Mouse (Mus musculus): ENCODE results near the gene Cblc.

The Cblc gene

GRCm38 (mm10) chr7:19750217-19751069, 46.2 kb downstream of the Cblc start, which contains the start of gene Nectin2:
Nectin2 (minus strand) TSS chr7:19750483.
- DNase-seq (ENCODE audit: low read depth, low spot score) = peak; percentile 91

- peak; percentile 98 for DNase-seq (ENCODE audit: low read depth, low spot score)
Observed at GRCm38 (mm10) chr7:19749389-19750216, 47.0 kb downstream of the Cblc start.

GRCm38 (mm10) chr7:19748219-19749195, 48.1 kb downstream of the Cblc start:
- peak; percentile 79 for DNase-seq (ENCODE audit: low read depth, low spot score)

GRCm38 (mm10) chr7:19747420-19748218, 49.0 kb downstream of the Cblc start:
- DNase-seq (ENCODE audit: low read depth, low spot score) = no peak

- no peak for DNase-seq (ENCODE audit: low read depth, low spot score)
Observed at GRCm38 (mm10) chr7:19746426-19747201, 50.0 kb downstream of the Cblc start.

DNA sequence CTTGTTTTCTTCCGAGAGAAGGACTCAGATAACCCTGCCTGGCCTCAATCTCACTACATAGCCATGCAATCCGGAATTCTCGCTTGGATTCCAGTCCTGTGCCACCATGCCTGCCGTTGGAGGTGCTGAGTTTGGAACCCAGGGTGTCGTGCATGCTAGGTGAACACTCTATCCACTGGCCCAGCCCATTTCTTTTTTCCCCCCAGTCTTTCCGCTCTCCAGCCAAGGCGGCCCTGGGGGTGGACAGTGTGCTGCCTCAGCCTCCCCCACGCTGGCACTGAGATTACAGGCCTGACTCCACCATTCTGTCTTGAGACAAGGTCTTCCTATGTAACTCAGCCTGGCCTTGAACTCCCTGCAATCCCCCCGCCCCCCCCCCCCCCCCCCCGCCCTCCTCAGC, 50.6 kb downstream of the Cblc start:
- no peak for DNase-seq (ENCODE audit: low read depth, low spot score)

DNA sequence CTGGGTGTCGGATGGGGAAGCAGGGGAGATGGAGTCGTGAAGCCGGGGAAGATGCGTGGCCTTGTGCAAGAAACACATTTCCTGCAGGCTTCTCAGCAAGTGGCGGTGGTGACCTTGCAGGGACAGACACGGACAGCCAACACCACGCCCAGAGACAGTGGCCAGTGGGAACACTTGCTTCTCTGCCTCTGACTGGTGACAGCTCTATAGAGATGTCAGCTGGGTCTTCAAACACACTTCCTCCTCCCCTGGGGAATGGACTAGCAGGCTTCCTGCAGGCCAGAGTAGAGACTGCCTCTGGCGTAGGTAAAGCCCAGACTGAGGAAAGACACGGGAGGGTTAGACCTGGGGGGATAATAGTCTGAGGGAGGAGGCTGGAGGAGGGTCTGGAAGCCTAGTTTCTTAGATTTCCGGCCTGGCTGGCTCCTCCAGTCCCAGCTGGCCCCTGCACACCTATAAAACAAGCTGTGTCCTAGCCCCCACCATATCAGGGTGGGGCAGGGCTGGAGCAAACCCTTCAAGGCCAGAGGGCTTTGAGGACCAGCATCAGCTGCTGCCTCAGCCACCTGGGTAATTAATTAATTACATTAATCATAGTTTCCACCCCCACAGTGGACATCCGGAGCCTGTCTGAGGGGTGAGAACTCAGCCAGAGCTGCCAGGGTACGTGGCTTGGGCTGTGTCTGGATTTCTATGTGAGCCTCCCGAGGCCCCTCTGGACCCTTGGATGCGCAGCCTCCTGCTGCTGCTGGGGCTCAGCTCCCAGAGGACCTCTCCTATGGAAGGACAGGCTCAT, 51.8 kb downstream of the Cblc start:
- DNase-seq (ENCODE audit: low read depth, low spot score) = no peak

GRCm38 (mm10) chr7:19743791-19744190, 52.8 kb downstream of the Cblc start:
- DNase-seq (ENCODE audit: low read depth, low spot score) = no peak

- DNase-seq (ENCODE audit: low read depth, low spot score) = no peak
Observed at GRCm38 (mm10) chr7:19742468-19742867, 54.1 kb downstream of the Cblc start.

DNA sequence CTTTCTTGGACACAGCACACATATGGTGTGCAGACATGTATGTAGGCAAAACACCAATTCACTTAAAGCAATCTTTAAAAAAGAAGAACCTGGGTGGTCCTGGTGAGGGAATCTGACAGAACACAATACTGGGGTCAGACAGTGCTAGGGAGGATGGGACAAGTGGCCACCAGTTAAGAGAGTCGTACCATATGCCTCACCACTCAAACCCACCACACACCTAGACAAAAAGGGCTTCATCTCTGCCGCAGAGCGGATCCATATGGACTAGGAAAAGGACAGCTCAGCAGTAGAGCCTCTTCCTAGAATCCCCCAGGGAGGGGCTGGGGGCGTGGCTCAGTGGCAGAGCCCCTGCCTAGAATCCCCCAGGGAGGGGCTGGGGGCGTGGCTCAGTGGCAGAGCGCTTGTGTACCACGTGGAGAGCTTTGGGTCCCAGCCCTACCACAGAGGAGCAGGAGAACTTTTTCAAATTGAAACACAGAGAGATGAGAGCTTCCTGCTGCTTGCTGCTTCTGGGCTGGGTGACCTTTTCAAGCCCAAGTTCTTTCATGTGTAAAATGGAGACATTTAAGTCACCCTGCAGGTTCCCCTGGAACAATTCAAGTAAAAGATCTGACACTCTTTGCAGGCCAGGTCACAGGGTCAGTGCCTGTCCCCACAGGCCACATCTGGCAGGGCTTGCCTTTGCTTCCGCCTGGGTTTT, 55.1 kb downstream of the Cblc start:
- DNase-seq (ENCODE audit: low read depth, low spot score) = peak; percentile 58

DNA sequence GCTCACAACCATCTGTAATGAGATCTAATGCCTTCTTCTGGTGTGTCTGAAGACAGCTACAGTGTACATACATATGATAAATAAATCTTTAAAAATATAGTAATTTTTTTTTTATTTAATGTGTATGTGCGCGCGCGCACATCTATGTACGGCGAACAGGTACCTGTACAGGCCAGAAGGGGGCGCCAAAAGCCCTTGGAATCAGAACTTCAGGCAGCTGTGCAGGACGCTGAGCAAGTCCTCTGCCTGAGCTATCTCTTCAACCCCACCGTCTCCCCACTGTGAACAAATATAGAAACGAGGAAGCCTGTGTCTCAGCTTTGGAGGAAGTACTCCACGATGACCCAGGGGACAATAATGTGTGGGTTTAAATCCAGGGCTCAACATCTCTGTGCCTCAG, 56.3 kb downstream of the Cblc start:
- no peak for DNase-seq (ENCODE audit: low read depth, low spot score)

DNA sequence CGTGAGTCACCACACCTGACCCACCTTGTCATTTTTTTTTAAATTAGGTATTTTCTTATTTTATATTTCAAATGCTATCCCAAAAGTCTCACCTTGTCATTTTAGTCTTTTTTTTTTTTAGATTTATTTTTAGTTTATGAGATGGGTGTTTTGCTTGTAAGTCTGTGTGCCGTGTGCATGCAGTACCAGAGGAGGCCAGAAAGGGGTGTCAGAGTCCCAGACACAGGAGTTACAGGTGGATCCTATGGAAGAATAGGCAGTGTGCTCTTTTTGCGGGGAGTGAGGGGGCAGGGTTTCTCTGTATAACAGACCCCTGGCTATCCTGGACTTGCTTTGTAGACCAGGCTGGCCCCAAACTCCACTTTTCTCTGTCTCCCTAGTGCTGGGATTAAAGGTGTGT, 57.8 kb downstream of the Cblc start:
- DNase-seq (ENCODE audit: low read depth, low spot score) = no peak

DNA sequence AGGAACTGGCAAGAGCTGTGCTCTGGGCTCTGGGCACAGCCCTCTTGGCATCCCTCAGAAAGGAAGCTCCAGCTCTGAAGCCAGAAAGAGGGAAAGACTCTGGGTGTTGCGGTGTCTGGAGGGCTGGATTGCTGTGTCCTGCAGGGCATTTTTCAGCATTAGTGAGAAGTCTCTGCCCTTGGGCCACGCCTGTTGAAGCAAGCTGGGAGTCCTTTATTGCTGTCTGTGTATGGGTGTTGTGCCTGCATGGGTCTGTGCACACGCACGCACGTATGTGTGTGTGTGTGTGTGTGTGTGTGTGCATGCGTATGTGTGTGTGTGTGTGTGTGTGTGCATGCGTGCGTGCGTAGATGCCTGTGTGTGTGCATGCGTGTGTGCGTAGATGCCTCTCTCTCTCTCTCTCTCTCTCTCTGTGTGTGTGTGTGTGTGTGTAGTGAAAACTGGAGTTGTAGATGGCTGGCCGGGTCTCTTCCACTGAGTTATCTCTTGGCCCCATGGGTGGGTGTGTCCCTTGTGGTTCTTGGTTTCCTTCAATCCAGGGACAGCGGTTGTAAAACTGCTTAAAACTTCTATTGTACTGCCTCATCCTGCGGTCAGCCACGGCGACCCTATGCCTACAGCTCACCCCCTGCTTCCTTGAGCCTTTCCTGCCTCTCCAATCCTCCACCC, 60.1 kb downstream of the Cblc start:
- DNase-seq (ENCODE audit: low read depth, low spot score) = no peak

DNA sequence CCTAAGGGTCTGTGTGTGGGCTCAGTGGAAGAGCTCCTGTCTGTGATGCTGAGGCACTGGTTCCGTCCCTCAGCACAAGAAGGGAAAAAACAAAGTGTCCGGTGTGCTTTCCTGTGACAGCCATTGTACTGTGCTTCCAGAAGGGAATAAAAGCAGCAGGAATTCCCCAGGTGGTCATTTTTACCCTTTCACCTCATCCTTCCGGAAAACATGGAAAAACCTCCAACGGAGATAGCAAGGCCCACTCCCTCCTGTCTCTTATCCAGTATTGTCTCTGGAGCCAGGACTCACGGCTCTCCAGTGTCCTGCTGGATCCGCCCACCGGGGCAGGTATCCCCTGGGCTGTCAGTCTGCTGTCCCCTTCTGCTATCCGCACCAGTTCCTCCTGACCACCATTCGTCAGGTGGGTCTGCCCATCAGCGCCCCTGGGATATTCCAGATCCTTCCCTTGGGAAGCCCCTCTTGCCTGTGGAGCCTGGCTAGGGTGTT, 62.4 kb downstream of the Cblc start:
- no peak for DNase-seq (ENCODE audit: low read depth, low spot score)
